Mouse (Mus musculus) heart, postnatal 0 days (tissue): ENCODE results near the gene St14.

Source experiments
- CTCF ChIP-seq: IDR thresholded peaks from 2 replicates; pipeline ENCODE4 v1.5.1; 2016; ENCODE audit warnings: antibody characterized with exemption, control low read depth, low read depth
- EP300 ChIP-seq: IDR thresholded peaks from 2 replicates; pipeline ENCODE4 v1.6.1; 2016; ENCODE audit warnings: antibody characterized with exemption, low read depth

DNA sequence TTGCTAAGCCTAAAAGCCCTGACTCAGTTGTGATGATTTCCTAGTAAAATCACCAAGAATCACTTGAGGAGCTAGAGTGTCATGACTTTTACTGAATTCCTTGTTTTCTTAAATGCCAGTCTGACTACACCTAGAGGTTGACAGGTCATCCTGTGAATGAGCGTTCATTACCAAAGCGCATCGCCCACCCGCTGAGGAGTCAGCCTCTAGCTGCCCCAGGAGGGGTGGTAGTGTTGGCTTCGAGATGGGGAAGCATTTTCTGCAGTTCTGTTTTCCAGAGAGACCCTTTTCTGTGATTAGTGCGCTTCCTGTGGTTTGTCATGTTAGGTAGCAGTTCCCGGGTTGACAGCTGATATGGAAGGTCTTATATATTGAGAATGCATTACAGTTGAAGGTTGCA, 57.9 kb downstream of the St14 start:
- TF ChIP-seq EP300 (no peak), CTCF (no peak)
